9 mouse cellular contexts compared by ENCODE assay signal in genomic region chr15:85151433-85151918, GRCm38 (mm10). TPM values are rescaled to one million over a fixed set of nuclear protein-coding genes. Genes with fewer than 3 reads are reported as not detected.
DNase-seq lines count a peak whose midpoint lies in the region; ATAC-seq and TF ChIP-seq lines count a peak whose summit lies in the region.
"Had no signal": no experiment of that assay in that cellular context is flagged by ENCODE, and none has a peak within 500 bp of the region (broad histone marks: within the 10 kb centered on the region; RNA-seq: fewer than 3 reads in every experiment).

No protein-coding gene starts in this region.

- no peak for TF ChIP-seq POLR2A in bone marrow macrophage, adult 2 months (IDR thresholded peaks at IDR 0.05; ENCODE audit: borderline replicate concordance, low read depth, low read length)

- ATAC-seq in heart, embryonic 15.5 days (replicated peaks; ENCODE audit: insufficient number of reproducible peaks, insufficient read depth, low FRiP score, low read depth), result peak; percentile 29; the same call in 1 of the 2 replicates
- 0 out of 2 replicates have a peak, but pooled peaks have one; percentile 7 for ATAC-seq in liver, embryonic 13.5 days (ENCODE audit: low read depth)
- peak; percentile 47; the same call in 1 of the 2 replicates for ATAC-seq in neural tube, embryonic 15.5 days (ENCODE audit: low FRiP score)

- H3K36me3 ChIP-seq in forebrain, embryonic 10.5 days (replicated peaks), result no peaks in the 10 kb centered on the region
- H3K36me3 ChIP-seq in heart, embryonic 15.5 days, result no peaks in the 10 kb centered on the region
- H3K36me3 ChIP-seq in liver, embryonic 13.5 days, result no peaks in the 10 kb centered on the region
- no peaks in the 10 kb centered on the region for H3K36me3 ChIP-seq in neural tube, embryonic 15.5 days
- H3K36me3 ChIP-seq: embryonic facial prominence, embryonic 13.5 days had no signal

- no peak overlapping the region for H3K27ac ChIP-seq in bone marrow macrophage, adult 2 months (ENCODE audit: insufficient read depth, low read depth, low read length)
- H3K27ac ChIP-seq in forebrain, embryonic 10.5 days, result no peak overlapping the region
- H3K27ac ChIP-seq in heart, embryonic 15.5 days, result no peak overlapping the region
- H3K27ac ChIP-seq in liver, embryonic 13.5 days, result no peak overlapping the region
- H3K27ac ChIP-seq in neural tube, embryonic 15.5 days (replicated peaks), result no peak overlapping the region
- H3K27ac ChIP-seq: embryonic facial prominence, embryonic 13.5 days had no signal

- TF ChIP-seq CTCF in bone marrow macrophage, adult 2 months (IDR thresholded peaks at IDR 0.05; ENCODE audit: low read depth, low read length), result peak; percentile 78

- no peak overlapping the region for H3K4me3 ChIP-seq in bone marrow macrophage, adult 2 months (ENCODE audit: insufficient read depth, low read length)
- no peak overlapping the region for H3K4me3 ChIP-seq in forebrain, embryonic 10.5 days
- H3K4me3 ChIP-seq in heart, embryonic 15.5 days, result no peak overlapping the region
- H3K4me3 ChIP-seq in liver, embryonic 13.5 days (replicated peaks), result no peak overlapping the region
- H3K4me3 ChIP-seq in neural tube, embryonic 15.5 days (replicated peaks), result no peak overlapping the region
- H3K4me3 ChIP-seq: embryonic facial prominence, embryonic 13.5 days had no signal

- peaks cover 7% of the 10 kb centered on the region; the same call in 1 of the 2 replicates for H3K27me3 ChIP-seq in forebrain, embryonic 10.5 days (ENCODE audit: poor library complexity, severe bottlenecking)
- H3K27me3 ChIP-seq in heart, embryonic 15.5 days, result peaks cover 55% of the 10 kb centered on the region
- H3K27me3 ChIP-seq in liver, embryonic 13.5 days, result no peaks in the 10 kb centered on the region
- H3K27me3 ChIP-seq in neural tube, embryonic 15.5 days (replicated peaks), result no peaks in the 10 kb centered on the region; the same call in 1 of the 2 replicates
- H3K27me3 ChIP-seq: embryonic facial prominence, embryonic 13.5 days had no signal

- peak overlapping the region; percentile 15; the same call in 1 of the 2 replicates for H3K4me2 ChIP-seq in heart, embryonic 15.5 days
- no peak overlapping the region for H3K4me2 ChIP-seq in liver, embryonic 13.5 days
- H3K4me2 ChIP-seq in neural tube, embryonic 15.5 days, result 0 out of 2 replicates have a peak overlapping the region, but pooled peaks have one; percentile 13
- H3K4me2 ChIP-seq: embryonic facial prominence, embryonic 13.5 days had no signal

- WGBS in forebrain, embryonic 10.5 days, result 39% methylated on average over 13 of the region's 13 CpGs
- 18% methylated on average over 13 of the region's 13 CpGs for WGBS in heart, embryonic 15.5 days
- 26% methylated on average over 13 of the region's 13 CpGs for WGBS in liver, embryonic 13.5 days (ENCODE audit: insufficient replicate concordance)
- 27% methylated on average over 13 of the region's 13 CpGs for WGBS in neural tube, embryonic 15.5 days

- H3K4me1 ChIP-seq in bone marrow macrophage, adult 2 months (ENCODE audit: control insufficient read depth, insufficient read depth, low read length), result no peaks in the 10 kb centered on the region
- peaks cover 10% of the 10 kb centered on the region for H3K4me1 ChIP-seq in forebrain, embryonic 10.5 days
- H3K4me1 ChIP-seq in heart, embryonic 15.5 days (replicated peaks), result peaks cover 28% of the 10 kb centered on the region
- no peaks in the 10 kb centered on the region for H3K4me1 ChIP-seq in liver, embryonic 13.5 days (replicated peaks)
- peaks cover 1% of the 10 kb centered on the region; the same call in 1 of the 2 replicates for H3K4me1 ChIP-seq in neural tube, embryonic 15.5 days

- DNase-seq in CD4-positive helper T cell, adult 2 months (ENCODE audit: low read depth, low spot score), result peak; percentile 58
- DNase-seq in forebrain, embryonic 10.5 days (ENCODE audit: extremely low spot score, low spot score), result peak; percentile 80
- DNase-seq in kidney, postnatal 14 days, result peak; percentile 80
- DNase-seq in liver, embryonic 13.5 days, result no peak
- DNase-seq in thymus, postnatal 25 days, result peak; percentile 64

- H3K9ac ChIP-seq in heart, embryonic 15.5 days, result no peak overlapping the region
- H3K9ac ChIP-seq in liver, embryonic 13.5 days, result no peak overlapping the region
- no peak overlapping the region for H3K9ac ChIP-seq in neural tube, embryonic 15.5 days (replicated peaks)
- H3K9ac ChIP-seq: embryonic facial prominence, embryonic 13.5 days had no signal

- no peaks in the 10 kb centered on the region for H3K9me3 ChIP-seq in forebrain, embryonic 10.5 days
- no peaks in the 10 kb centered on the region for H3K9me3 ChIP-seq in heart, embryonic 15.5 days (replicated peaks)
- H3K9me3 ChIP-seq in liver, embryonic 13.5 days (replicated peaks), result no peaks in the 10 kb centered on the region
- H3K9me3 ChIP-seq in neural tube, embryonic 15.5 days (replicated peaks), result no peaks in the 10 kb centered on the region
- H3K9me3 ChIP-seq: embryonic facial prominence, embryonic 13.5 days had no signal

RNA-seq across cellular contexts. Expression of gene Ribc2, which starts 19.6 kb away (rescaled TPM):
- not detected in 2 replicates for polyA plus RNA-seq in bone marrow macrophage, adult 2 months (2012; ENCODE audit: insufficient read depth, insufficient read length, missing spikeins)
- polyA plus RNA-seq in forebrain, embryonic 10.5 days (2016; fragmentation: Nextera tagmentation; extraction: Ambion mirVana), result 0.82 and 0.99 TPM in 2 replicates
- polyA plus RNA-seq in heart, embryonic 15.5 days (2015; fragmentation: Nextera tagmentation; extraction: Ambion mirVana), result 0.14 and 0.18 TPM in 2 replicates
- polyA plus RNA-seq in liver, embryonic 13.5 days (2015; fragmentation: Nextera tagmentation; extraction: Ambion mirVana), result not detected in 2 replicates
- 0.68 and 0.84 TPM in 2 replicates for polyA plus RNA-seq in neural tube, embryonic 15.5 days (2015; fragmentation: Nextera tagmentation; extraction: Ambion mirVana)

RNA-seq across cellular contexts. Expression of gene Smc1b, which starts 19.7 kb away (rescaled TPM):
- not detected in 2 replicates for polyA plus RNA-seq in bone marrow macrophage, adult 2 months (2012; ENCODE audit: insufficient read depth, insufficient read length, missing spikeins)
- polyA plus RNA-seq in forebrain, embryonic 10.5 days (2016; fragmentation: Nextera tagmentation; extraction: Ambion mirVana), result 0.06 and 0.10 TPM in 2 replicates
- polyA plus RNA-seq in heart, embryonic 15.5 days (2015; fragmentation: Nextera tagmentation; extraction: Ambion mirVana), result 0.03 TPM in 1 of 2 replicates, not detected in the other
- 0.10 and 0.35 TPM in 2 replicates for polyA plus RNA-seq in liver, embryonic 13.5 days (2015; fragmentation: Nextera tagmentation; extraction: Ambion mirVana)
- 0.19 and 0.23 TPM in 2 replicates for polyA plus RNA-seq in neural tube, embryonic 15.5 days (2015; fragmentation: Nextera tagmentation; extraction: Ambion mirVana)

RNA-seq across cellular contexts. Expression of gene Fbln1, which starts 54.3 kb away (rescaled TPM):
- polyA plus RNA-seq in bone marrow macrophage, adult 2 months (2012; ENCODE audit: insufficient read depth, insufficient read length, missing spikeins), result not detected in 2 replicates
- 154 and 157 TPM in 2 replicates for polyA plus RNA-seq in forebrain, embryonic 10.5 days (2016; fragmentation: Nextera tagmentation; extraction: Ambion mirVana)
- 119 and 157 TPM in 2 replicates for polyA plus RNA-seq in heart, embryonic 15.5 days (2015; fragmentation: Nextera tagmentation; extraction: Ambion mirVana)
- 10.4 and 11.6 TPM in 2 replicates for polyA plus RNA-seq in liver, embryonic 13.5 days (2015; fragmentation: Nextera tagmentation; extraction: Ambion mirVana)
- 54.2 and 65.8 TPM in 2 replicates for polyA plus RNA-seq in neural tube, embryonic 15.5 days (2015; fragmentation: Nextera tagmentation; extraction: Ambion mirVana)
